Mouse (Mus musculus): ENCODE data around the gene Ppp1r35.
A peak's percentile ranks its signal among the peaks of the same experiment; 100 is the strongest.

DNA sequence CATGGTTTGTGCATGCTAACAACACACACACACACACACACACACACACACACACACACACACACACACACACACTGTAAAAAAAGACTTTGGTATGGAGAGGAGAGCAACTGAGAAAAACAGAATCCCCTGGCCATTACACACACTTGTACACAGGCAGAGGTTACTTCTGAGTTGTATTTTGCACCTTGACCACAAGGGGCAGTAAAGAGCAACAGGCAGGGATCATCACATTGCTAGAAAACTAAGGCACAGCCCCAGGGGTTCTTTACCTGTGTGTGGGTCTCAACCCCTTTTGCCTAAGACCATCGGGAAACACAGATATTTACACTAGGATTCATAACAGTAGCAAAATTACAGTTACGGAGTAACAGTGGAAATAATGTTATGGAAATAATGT lies 7.9 kb upstream of the Ppp1r35 start:
- TF ChIP-seq CTCF (IDR thresholded peaks at IDR 0.05; ENCODE audit: low read depth): peak; percentile 90
- TF ChIP-seq EP300 (IDR thresholded peaks at IDR 0.05; ENCODE audit: low read depth): no peak
